Mouse (Mus musculus) stomach, embryonic 14.5 days (tissue): ENCODE measurements around the gene Grm8. TPM values are rescaled to one million over a fixed set of nuclear protein-coding genes. Genes with fewer than 3 reads are reported as not detected.

Experiments used
- ATAC-seq: fragments of 200-750 bp; cut with Nextera tagmentation; 2 replicates; pipeline ENCODE4 v1.8.0; 2017; ENCODE audit warnings: low read depth, moderate TSS enrichment; ENCODE audit not compliant: insufficient number of reproducible peaks, insufficient read depth, low FRiP score
- H3K27ac ChIP-seq: fragments of 300-500 bp; sonication (generic); 2 replicates; pipeline ENCODE4 v1.5.1; 2014; ENCODE audit warnings: mild to moderate bottlenecking, low read length, moderate library complexity, mixed read lengths
- H3K27me3 ChIP-seq: fragments of 300-500 bp; sonication (generic); 2 replicates; pipeline ENCODE4 v1.6.1; 2014; ENCODE audit warnings: low read length, control low read depth, mixed read lengths; ENCODE audit not compliant: control insufficient read depth, insufficient read depth
- H3K36me3 ChIP-seq: fragments of 300-500 bp; sonication (generic); 2 replicates; pipeline ENCODE4 v1.6.1; 2014; ENCODE audit warnings: mild to moderate bottlenecking, control low read depth, low read length, moderate library complexity, mixed read lengths; ENCODE audit not compliant: control insufficient read depth, insufficient read depth
- H3K4me1 ChIP-seq: fragments of 300-500 bp; sonication (generic); 2 replicates; pipeline ENCODE4 v1.6.1; 2014; ENCODE audit warnings: low read length, control low read depth, mixed read lengths; ENCODE audit not compliant: control insufficient read depth, insufficient read depth
- H3K4me2 ChIP-seq: fragments of 300-500 bp; sonication (generic); replicated peaks from 2 replicates; pipeline ENCODE4 v1.6.1; 2014; ENCODE audit warnings: low read depth, low read length, control low read depth
- H3K4me3 ChIP-seq: fragments of 300-500 bp; sonication (generic); 2 replicates; pipeline ENCODE4 v1.5.1; 2014; ENCODE audit warnings: low read depth, low read length, control low read depth
- H3K9ac ChIP-seq: fragments of 300-500 bp; sonication (generic); replicated peaks from 2 replicates; pipeline ENCODE4 v1.6.1; 2014; ENCODE audit warnings: low read depth, mild to moderate bottlenecking, control low read depth, low read length, moderate library complexity, mixed read lengths
- H3K9me3 ChIP-seq: fragments of 300-500 bp; sonication (generic); 2 replicates; pipeline ENCODE4 v1.6.1; 2016; ENCODE audit warnings: low read depth, low read length, control low read depth; ENCODE audit not compliant: control insufficient read depth
- WGBS: fragments of 180-500 bp; shearing (Covaris S2); extraction: QIAGEN DNeasy Blood & Tissue Kit; methylation state at CpG from one replicate; pipeline ENCODE4 v1.1.7; 2014; 5-methylcytosine and 5-hydroxymethylcytosine counted together
- polyA plus RNA-seq: library from polyadenylated mRNA; unstranded; fragments of >200 nt; fragmentation: Nextera tagmentation; extraction: Ambion mirVana; gene quantifications from 2 replicates; pipeline ENCODE4 v1.2.1, GENCODE M21; 2014

Grm8 gene
- polyA plus RNA-seq, 1 experiment from 2014 or later, result 2.1 TPM

GRCm38 (mm10) chr6:27635898-27636297 lies 499.1 kb downstream of the Grm8 start:
- WGBS, result 80% methylated on average over 3 of the region's 3 CpGs
- Histone ChIP-seq H3K27ac (no peak overlapping the region), H3K36me3 (no peaks in the 10 kb centered on the region), H3K27me3 (no peaks in the 10 kb centered on the region), H3K9me3 (no peaks in the 10 kb centered on the region), H3K9ac (no peak overlapping the region), H3K4me1 (no peaks in the 10 kb centered on the region), H3K4me2 (no peak overlapping the region), H3K4me3 (no peak overlapping the region)
- no peak for ATAC-seq

- WGBS, result 81% methylated on average over 4 of the region's 4 CpGs
- Histone ChIP-seq H3K9me3 (no peaks in the 10 kb centered on the region), H3K9ac (no peak overlapping the region), H3K4me2 (no peak overlapping the region), H3K4me3 (no peak overlapping the region), H3K4me1 (no peaks in the 10 kb centered on the region), H3K27me3 (no peaks in the 10 kb centered on the region), H3K27ac (no peak overlapping the region), H3K36me3 (no peaks in the 10 kb centered on the region)
- ATAC-seq, result no peak
Measured at GRCm38 (mm10) chr6:27617472-27617871, 517.5 kb downstream of the Grm8 start.

GRCm38 (mm10) chr6:27580485-27580884 lies 554.5 kb downstream of the Grm8 start:
- H3K4me2 ChIP-seq, result no peak overlapping the region
- H3K4me1 ChIP-seq, result no peaks in the 10 kb centered on the region
- no peak overlapping the region for H3K27ac ChIP-seq
- H3K9me3 ChIP-seq, result no peaks in the 10 kb centered on the region
- no peaks in the 10 kb centered on the region for H3K36me3 ChIP-seq
- 88% methylated on average over 2 of the region's 2 CpGs for WGBS
- no peak for ATAC-seq
- H3K9ac ChIP-seq, result no peak overlapping the region
- no peak overlapping the region for H3K4me3 ChIP-seq
- no peaks in the 10 kb centered on the region for H3K27me3 ChIP-seq

- ATAC-seq, result no peak
- Histone ChIP-seq H3K4me2 (no peak overlapping the region), H3K27ac (no peak overlapping the region), H3K36me3 (no peaks in the 10 kb centered on the region), H3K4me1 (no peaks in the 10 kb centered on the region), H3K9ac (no peak overlapping the region), H3K4me3 (no peak overlapping the region), H3K27me3 (no peaks in the 10 kb centered on the region), H3K9me3 (no peaks in the 10 kb centered on the region)
- WGBS, result 49% methylated on average over 6 of the region's 6 CpGs
Measured at GRCm38 (mm10) chr6:27545516-27545915, 589.5 kb downstream of the Grm8 start.

GRCm38 (mm10) chr6:27517620-27518019 lies 617.4 kb downstream of the Grm8 start:
- no peak overlapping the region for H3K9ac ChIP-seq
- H3K4me3 ChIP-seq, result no peak overlapping the region
- H3K9me3 ChIP-seq, result no peaks in the 10 kb centered on the region
- no peaks in the 10 kb centered on the region for H3K36me3 ChIP-seq
- WGBS, result 59% methylated on average over 1 of the region's 1 CpGs
- no peaks in the 10 kb centered on the region for H3K4me1 ChIP-seq
- H3K4me2 ChIP-seq, result no peak overlapping the region
- H3K27ac ChIP-seq, result no peak overlapping the region
- no peaks in the 10 kb centered on the region for H3K27me3 ChIP-seq
- ATAC-seq, result no peak

GRCm38 (mm10) chr6:27460998-27461397 lies 674.0 kb downstream of the Grm8 start:
- Histone ChIP-seq H3K9ac (no peak overlapping the region), H3K4me3 (no peak overlapping the region), H3K9me3 (no peaks in the 10 kb centered on the region), H3K27me3 (no peaks in the 10 kb centered on the region), H3K27ac (no peak overlapping the region), H3K4me1 (no peaks in the 10 kb centered on the region), H3K36me3 (no peaks in the 10 kb centered on the region), H3K4me2 (no peak overlapping the region)
- no peak for ATAC-seq
- WGBS, result 65% methylated on average over 5 of the region's 5 CpGs

- Histone ChIP-seq H3K4me3 (no peak overlapping the region), H3K27ac (no peak overlapping the region), H3K36me3 (no peaks in the 10 kb centered on the region), H3K4me2 (no peak overlapping the region), H3K27me3 (no peaks in the 10 kb centered on the region), H3K9me3 (no peaks in the 10 kb centered on the region), H3K4me1 (no peaks in the 10 kb centered on the region), H3K9ac (no peak overlapping the region)
- no peak for ATAC-seq
- WGBS, result 62% methylated on average over 4 of the region's 4 CpGs
Measured at GRCm38 (mm10) chr6:27408473-27408872, 726.5 kb downstream of the Grm8 start.

- no peak overlapping the region for H3K27ac ChIP-seq
- no peak overlapping the region for H3K9ac ChIP-seq
- no peaks in the 10 kb centered on the region for H3K27me3 ChIP-seq
- no peak for ATAC-seq
- no peak overlapping the region for H3K4me2 ChIP-seq
- no peaks in the 10 kb centered on the region for H3K4me1 ChIP-seq
- no peak overlapping the region for H3K4me3 ChIP-seq
- no peaks in the 10 kb centered on the region for H3K36me3 ChIP-seq
- no peaks in the 10 kb centered on the region for H3K9me3 ChIP-seq
Measured at GRCm38 (mm10) chr6:27372416-27372815, 762.6 kb downstream of the Grm8 start.

GRCm38 (mm10) chr6:27371095-27371494 lies 763.9 kb downstream of the Grm8 start:
- no peak overlapping the region for H3K27ac ChIP-seq
- no peak overlapping the region for H3K9ac ChIP-seq
- H3K4me2 ChIP-seq, result no peak overlapping the region
- H3K4me1 ChIP-seq, result no peaks in the 10 kb centered on the region
- no peaks in the 10 kb centered on the region for H3K9me3 ChIP-seq
- no peaks in the 10 kb centered on the region for H3K36me3 ChIP-seq
- no peak for ATAC-seq
- no peak overlapping the region for H3K4me3 ChIP-seq
- no peaks in the 10 kb centered on the region for H3K27me3 ChIP-seq
- 44% methylated on average over 2 of the region's 2 CpGs for WGBS
